Mouse (Mus musculus) urinary bladder, postnatal 14 days (tissue): ENCODE results near the gene Adamts7.

Source experiments
- DNase-seq: peaks from one replicate; pipeline ENCODE4 v3.0.0; 2021; ENCODE audit warnings: low spot score

The Adamts7 gene

GRCm38 (mm10) chr9:90236817-90237216, 73.9 kb downstream of the Adamts7 start:
- no peak for DNase-seq

GRCm38 (mm10) chr9:90237232-90238062, 74.6 kb downstream of the Adamts7 start:
- DNase-seq = no peak

- DNase-seq = peak; percentile 36
These were observed 77.7 kb downstream of the Adamts7 start for GRCm38 (mm10) chr9:90240560-90240959.

- no peak for DNase-seq
These were observed 78.2 kb downstream of the Adamts7 start for GRCm38 (mm10) chr9:90241041-90241440.

- DNase-seq = no peak
These were observed 78.7 kb downstream of the Adamts7 start for GRCm38 (mm10) chr9:90241618-90242017.

- no peak for DNase-seq
These were observed 79.4 kb downstream of the Adamts7 start for GRCm38 (mm10) chr9:90242291-90242690.

- no peak for DNase-seq
These were observed 80.0 kb downstream of the Adamts7 start for GRCm38 (mm10) chr9:90242855-90243254.

GRCm38 (mm10) chr9:90244301-90245151, 81.7 kb downstream of the Adamts7 start:
- no peak for DNase-seq

GRCm38 (mm10) chr9:90245206-90245605, 82.3 kb downstream of the Adamts7 start:
- no peak for DNase-seq

- no peak for DNase-seq
These were observed 82.9 kb downstream of the Adamts7 start for GRCm38 (mm10) chr9:90245781-90246180.

GRCm38 (mm10) chr9:90247316-90247715, 84.4 kb downstream of the Adamts7 start:
- no peak for DNase-seq

- no peak for DNase-seq
These were observed 85.5 kb downstream of the Adamts7 start for GRCm38 (mm10) chr9:90248326-90248725.

GRCm38 (mm10) chr9:90249036-90249435, 86.2 kb downstream of the Adamts7 start:
- DNase-seq = no peak

GRCm38 (mm10) chr9:90250141-90250775, 87.4 kb downstream of the Adamts7 start:
- DNase-seq = no peak

GRCm38 (mm10) chr9:90250964-90251750, 88.3 kb downstream of the Adamts7 start:
- DNase-seq = no peak

GRCm38 (mm10) chr9:90253181-90253580, 90.3 kb downstream of the Adamts7 start:
- DNase-seq = no peak

GRCm38 (mm10) chr9:90255844-90256405, 93.1 kb downstream of the Adamts7 start:
- no peak for DNase-seq

- DNase-seq = no peak
These were observed 94.4 kb downstream of the Adamts7 start for GRCm38 (mm10) chr9:90257220-90257619.
